Mouse (Mus musculus): Measurements from ENCODE around the gene Flt3.
A peak's percentile ranks its signal among the peaks of the same experiment; 100 is the strongest.

Flt3 gene

DNA sequence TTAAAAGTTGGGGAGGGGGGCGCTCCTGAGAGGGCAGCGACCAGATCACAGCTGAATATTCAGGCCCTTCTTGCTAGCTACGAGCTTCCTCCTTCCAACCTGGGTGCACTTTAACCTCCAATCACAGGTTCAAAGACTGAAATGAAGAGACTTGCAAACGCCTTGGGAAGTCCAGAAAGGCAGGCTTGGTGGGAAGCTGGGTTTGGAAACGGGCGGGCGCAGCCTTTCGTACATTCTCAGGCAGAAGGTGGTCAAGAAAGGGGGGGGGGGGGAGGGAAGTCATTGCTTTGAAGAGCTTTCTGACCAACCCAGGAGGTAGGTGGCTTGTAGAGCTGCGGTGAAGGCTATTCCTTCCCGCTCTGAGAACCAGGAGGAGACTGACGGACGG lies 92.9 kb downstream of the Flt3 start:
- no peak for DNase-seq

- DNase-seq: no peak
These were observed 93.5 kb downstream of the Flt3 start, which contains the start of gene Cdx2 for GRCm38 (mm10) chr5:147306638-147307397. Gene Cdx2, minus strand, starts transcription at chr5:147307270.

DNA sequence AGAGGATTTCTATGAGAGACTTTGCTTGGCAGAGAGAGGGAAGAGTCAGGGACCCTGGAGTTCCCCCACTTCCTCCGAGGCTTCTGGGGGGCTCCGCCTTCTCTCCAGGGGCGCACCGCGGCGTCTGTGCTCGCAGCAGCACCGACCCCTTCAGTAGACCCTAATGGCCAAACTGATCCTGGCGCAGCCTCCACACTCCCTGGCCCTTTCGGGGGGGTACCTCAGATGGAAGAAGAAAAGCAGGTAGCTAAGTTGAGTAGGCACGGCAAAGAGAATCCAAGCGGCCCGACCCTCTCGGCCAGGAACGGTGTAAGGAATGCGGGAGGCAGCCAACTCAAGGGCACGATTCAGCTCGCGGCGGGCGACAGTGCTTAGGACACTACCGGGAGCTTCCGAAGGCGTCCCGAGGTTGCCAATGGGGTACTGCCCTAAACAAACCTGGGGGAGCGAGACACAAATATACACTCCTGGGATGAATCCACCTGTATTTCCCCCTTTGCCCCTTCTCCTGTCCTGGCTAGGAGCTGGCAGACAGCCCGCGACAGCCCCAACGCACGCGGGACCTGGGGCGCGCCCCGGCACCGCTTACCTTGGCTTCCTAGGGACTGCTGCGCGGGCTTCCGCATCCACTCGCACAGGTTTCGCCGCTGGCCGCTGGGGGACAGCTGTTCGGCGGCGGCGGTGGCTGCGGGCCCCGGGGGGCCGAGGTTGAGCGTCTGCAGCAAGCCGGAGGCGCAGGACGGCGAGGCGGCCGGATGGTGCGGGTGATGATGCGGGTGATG lies 94.2 kb downstream of the Flt3 start:
- DNase-seq: no peak

DNA sequence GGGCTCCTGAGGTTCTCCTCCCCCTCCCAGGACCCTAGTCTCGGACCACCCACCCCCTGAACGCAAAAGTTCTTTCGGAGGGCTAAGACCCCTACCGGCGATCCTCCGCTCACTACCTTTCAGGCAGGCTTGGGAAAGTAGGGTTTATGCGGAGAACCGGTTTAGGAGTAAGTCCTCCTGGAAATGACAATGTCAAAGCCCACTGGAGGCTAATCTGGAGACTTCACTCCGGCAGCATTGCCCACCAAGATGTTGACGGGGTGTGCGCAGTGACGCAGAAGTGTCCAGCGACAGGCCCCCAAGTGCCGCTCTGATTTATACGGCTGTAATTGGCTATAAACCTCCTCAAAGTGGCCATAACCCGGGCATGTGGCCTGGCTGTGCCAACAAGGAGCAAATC lies 95.1 kb downstream of the Flt3 start:
- no peak for DNase-seq

- no peak for DNase-seq
These were observed 95.8 kb downstream of the Flt3 start for GRCm38 (mm10) chr5:147304276-147305155.

DNA sequence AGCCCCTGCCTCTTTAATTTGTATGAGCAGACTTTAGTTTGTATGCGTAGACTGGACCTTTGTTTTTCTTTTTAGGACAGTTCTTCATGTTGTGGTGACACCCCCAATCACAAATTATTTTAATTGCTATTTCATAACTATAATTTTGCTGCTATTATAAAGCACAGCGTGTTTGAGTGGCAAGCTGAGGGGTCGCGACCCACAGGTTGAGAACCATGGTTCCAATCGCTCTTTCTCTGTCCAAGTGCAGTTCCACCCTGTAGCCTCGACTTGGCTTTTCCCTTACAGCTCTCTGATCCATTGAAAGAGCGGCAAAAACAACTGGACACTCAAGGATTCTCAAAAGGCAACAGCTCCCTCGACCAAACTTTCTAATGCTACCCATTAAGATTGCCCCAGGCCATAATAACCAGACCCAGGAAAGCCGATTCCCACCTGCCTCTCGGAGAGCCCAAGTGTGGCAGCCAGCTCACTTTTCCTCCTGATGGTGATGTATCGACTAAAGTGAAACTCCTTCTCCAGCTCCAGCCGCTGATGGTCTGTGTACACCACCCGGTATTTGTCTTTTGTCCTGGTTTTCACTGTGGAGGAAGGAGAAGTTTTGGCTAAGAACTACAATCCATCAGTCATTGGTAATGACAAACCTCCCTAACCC lies 97.4 kb downstream of the Flt3 start:
- DNase-seq: no peak

DNA sequence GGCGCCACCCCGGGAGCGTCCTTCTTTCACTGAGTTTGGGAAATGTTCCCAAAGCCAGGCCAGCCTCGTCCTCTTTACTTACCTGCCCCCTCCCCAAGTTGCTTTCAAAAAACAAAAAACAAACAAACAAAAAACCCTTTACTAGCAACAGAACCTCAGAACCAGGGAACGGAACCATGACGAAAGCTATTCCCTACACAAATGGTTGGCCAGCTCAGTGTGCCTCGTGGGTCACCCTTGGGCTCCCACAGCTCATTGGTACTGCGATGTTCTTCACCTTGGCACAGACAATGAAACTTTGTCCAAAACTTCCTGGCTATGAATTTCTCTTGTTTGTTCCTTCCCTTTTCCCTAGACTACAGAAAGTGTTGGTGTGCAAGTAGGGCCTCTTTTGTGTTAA lies 98.1 kb downstream of the Flt3 start:
- DNase-seq: no peak

GRCm38 (mm10) chr5:147301781-147302070 lies 98.6 kb downstream of the Flt3 start:
- DNase-seq: no peak

- no peak for DNase-seq
These were observed 99.1 kb downstream of the Flt3 start for GRCm38 (mm10) chr5:147300917-147301780.

- DNase-seq: no peak
These were observed 100.3 kb downstream of the Flt3 start for GRCm38 (mm10) chr5:147300001-147300363.

GRCm38 (mm10) chr5:147299255-147300000 lies 100.9 kb downstream of the Flt3 start:
- no peak for DNase-seq

- no peak for DNase-seq
These were observed 103.0 kb downstream of the Flt3 start for GRCm38 (mm10) chr5:147297249-147297648.

DNA sequence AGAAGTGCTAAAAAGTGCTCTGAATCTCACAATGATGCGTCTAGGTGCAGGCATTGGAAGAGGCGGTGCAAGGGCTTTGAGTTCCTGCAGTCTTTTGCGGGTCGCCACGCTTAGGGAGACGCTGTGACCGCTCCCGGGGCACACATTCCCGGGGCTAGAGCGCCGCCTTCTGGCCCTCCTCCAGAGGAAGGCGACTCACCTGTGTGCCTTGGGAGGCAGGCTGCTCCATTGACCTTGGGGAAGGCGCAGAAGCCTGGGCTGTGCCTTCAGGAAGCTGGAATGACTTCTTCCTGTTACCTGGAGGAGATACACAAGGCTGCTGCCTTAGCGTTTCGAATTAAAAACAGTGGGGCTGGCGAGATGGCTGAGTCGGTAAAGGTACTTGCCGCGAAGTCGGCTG lies 106.2 kb downstream of the Flt3 start:
- DNase-seq: peak; percentile 8

GRCm38 (mm10) chr5:147293127-147293910 lies 107.0 kb downstream of the Flt3 start:
- peak; percentile 23 for DNase-seq

- DNase-seq: no peak
These were observed 107.7 kb downstream of the Flt3 start for GRCm38 (mm10) chr5:147292506-147293120.

DNA sequence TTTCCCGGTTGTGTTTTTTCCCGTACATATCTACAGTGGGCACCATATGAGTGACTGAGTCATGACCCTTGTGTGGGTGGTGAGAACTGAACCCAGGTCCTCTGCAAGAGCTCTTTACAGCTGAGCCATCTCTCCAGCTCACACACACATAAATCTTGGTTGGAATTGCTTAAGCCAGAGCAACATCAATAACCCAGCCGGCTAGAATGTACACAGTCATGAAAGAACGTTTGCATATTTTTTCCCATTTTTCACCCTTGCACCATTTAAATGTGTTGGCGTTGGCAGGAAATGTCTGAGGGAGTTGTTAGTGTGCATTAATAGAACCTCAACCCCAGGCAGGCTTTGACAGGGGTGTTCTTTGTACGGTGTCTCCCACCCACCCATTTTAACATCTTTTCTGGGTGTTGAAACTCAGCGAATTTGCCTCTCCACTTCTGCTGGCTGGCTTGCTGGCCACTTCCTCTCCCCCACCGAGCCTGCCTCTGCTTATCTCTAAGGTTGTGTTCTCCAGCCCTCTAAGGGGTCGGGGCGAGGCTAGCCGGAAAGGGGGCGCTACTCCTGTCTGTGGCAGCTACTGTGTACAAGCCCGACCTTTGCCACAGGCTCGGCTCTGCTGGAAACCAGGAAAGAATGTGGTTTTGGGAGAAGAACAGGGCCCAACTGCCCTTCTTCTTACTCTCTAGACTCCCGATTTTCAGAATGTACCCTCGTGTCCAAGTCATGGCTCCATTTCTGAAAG lies 108.4 kb downstream of the Flt3 start:
- DNase-seq: no peak

DNA sequence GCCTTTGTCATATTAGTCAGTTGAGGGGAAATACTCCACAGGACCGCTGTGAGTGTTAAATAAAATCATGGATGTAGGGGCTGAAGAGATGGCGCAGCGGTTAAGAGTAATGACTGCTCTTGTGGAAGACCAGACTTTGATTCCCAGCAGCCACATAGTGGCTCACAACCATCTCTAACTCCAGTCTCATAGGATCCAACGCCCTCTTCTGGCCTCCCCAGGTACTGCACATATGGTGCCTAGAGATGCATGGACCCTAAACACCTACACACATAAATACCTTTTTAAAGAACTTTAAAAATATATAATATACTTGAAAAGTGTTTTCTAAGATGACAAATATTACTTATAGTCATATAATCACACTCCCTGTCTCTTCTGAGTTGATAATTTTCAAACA lies 115.9 kb downstream of the Flt3 start:
- no peak for DNase-seq
